Mouse (Mus musculus) right cerebral cortex, postnatal 10 days (tissue): ENCODE data around the gene Kri1.
A peak's percentile ranks its signal among the peaks of the same experiment; 100 is the strongest.
"Not testable (repeated sequence)": the region's sequence is repeated elsewhere in the genome, so short reads cannot be mapped to it uniquely, and the experiment has no call there.

Experiments used
- DNase-seq, 2 experiments: peaks; one replicate each; pipeline ENCODE4 v3.0.0; 2021; ENCODE audit warnings: low spot score in 2 of 2

The Kri1 gene

DNA sequence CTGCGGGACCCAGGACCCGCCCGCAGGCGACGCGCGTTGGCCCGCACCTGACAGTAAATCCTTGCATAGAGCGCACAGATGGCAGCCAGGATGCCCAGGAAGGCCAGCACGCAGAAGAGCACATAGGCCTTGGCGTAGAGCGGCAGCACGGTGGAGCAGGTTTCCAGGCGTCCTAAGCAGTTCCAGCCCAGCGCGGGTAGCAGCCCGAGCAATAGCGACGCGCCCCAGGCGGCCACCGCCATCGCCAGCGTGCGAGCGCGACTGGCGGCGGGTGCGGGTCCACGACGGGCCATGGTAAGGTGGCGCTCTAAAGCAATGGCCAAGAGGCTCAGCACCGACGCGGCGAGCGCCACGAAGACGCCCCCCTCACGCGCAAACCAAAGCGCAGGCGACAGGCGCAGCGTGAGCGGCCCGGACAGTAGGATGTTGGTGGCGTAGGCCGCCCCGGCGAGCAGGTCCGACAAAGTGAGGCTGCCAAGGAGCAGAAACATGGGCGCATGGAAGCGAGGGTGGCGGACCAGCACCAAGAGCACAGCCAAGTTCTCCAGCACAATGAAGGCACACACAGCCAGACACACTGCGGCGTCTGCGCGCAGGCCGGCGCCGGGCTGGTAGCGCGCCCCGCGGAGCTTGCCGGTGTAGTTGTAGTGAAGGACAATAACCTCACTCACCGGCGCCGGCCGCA is 43.2 kb downstream of the Kri1 start:
- peak; percentile 44 for DNase-seq

DNA sequence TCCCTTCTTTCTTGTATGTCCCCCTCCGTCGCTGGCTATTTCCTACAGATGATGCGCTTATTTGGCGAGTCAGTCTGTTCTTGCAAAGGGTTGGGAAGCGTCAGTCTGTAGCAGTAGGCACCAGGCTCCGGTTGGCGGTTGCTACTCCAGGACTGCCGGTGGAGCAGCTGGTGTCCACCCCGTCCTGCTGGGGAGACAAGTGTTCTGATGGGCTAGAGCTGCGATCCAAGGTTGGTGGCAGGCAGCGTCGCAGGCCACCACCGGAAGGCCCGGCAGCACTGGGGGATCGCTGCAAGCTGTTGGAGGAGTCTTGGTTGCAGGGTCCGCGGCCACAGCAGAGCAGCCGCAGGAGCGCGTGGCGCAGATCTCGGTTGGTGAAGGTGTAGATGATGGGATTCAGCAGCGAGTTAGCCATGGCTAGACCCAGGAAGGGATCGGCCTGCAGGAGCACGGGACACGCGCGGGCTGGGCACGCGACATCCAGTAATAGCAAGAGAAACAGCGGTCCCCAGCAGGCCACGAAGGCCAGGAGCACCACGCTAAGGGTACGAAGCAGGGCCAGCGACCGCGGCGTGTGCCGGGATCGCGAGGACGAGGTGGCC is 43.8 kb downstream of the Kri1 start:
- no peak for DNase-seq

DNA sequence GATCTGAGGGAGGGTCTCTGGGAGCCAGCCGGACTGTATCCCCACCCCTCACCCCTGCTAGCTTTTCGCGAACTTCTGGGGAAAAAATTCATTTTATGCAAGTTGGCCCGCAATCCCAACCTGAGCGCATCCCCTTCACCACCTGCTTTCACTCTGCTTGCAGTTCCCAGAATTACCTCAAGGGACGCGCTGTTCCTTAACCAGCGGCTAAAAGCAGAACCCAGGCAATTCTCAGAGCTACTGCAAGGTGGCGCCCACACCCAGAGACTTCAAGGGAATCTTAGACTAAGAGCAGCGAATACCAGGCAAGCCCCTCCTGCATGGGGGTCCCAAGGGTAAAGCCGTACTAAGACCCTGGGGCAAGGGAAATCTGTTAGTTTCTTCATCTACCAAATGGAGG is 46.4 kb downstream of the Kri1 start:
- DNase-seq: peak; percentile 76 to 85

DNA sequence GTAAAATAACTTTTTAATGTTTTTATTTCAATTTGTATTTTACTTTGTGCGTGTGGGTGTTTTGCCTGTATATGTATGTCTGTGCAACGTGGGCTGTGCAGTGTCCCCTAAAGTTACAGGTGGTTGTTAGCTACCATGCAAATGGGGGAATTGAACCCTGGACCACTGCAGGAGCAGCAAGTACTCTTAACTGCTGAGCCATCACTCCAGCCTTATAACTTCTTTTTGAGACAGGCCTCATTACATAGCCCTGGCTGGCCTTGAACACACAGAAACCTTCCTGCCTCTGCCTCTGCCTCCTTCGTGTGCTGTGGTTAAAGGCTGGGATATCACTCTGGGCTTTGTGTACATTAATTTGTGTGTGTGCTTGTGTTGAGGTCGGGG is 48.3 kb downstream of the Kri1 start:
- peak in 1 of 2 experiments; percentile 24 for DNase-seq

DNA sequence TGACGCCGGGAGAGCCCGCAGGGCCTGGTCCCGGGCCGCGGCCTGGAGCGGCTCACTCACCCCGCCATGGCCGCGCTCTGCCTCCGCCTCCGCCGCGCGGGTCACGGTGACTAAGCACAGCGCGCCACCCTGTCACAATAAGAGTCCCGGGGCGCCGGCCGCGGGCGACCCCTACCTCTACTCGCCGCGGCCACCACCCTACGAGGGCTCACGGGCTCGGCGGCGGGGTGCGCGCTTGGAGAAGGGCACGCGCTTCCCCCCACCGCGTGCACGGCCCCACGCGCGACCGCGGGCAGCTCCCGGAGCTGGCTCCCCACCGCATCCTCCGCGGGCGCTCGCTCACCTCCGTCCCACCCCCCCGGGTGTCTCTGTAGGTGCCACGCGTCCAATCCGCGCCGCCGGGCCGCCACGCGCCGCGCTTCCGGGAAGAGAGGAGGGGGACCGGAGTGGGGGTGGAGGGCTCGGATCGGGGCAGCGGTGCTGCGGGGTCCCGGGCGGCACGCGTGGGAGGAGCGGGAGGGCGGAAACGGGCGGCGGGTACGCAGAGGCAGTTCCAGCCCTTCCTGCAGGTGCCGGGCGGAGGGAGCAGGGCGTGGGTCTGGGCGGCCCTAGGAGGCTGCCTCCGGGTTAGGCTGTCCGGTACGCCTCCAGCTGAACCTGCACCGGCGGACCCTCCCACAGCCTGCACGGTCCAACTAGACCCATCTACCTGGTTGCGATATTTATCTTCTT is 48.9 kb downstream of the Kri1 start, which contains the start of gene Keap1:
Gene Keap1 (minus strand): TSS at position 629 of the 732 bp plus-strand sequence.
- DNase-seq: peak; percentile 81 to 82

DNA sequence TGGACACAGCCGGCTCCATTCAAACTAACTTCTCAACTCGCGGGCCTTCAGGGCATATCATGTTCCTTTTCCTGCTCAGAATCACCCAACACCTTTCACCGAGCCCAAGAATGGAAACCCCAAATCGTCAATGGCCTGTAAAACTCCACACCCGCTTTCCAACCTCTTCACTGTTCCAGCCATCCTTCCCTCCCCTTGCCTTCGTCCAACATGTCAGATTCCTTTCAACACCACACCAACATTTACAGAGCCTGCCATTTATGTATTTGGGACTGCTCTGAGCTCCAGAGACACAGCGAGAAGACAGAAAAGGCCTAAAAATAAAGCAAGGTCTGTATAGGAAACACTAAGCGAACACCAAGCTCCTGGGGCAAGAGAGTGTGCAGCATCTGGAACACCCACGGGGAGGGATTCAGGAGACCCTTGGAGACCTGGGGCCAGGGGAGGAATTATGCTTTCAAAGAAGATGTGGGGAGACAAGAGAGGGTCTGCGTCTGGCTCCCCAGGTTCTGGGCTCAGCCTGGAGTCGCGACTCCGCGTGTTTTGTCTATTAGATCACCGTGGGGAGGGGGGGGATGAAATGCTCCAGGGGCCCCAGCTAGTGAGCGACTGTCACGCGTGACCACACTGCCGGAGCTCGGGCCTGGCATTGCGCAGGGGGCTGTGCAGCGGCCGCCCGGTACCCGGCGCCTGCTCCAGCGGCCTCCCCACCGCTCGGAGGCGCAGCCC is 49.6 kb downstream of the Kri1 start:
- DNase-seq: no peak

DNA sequence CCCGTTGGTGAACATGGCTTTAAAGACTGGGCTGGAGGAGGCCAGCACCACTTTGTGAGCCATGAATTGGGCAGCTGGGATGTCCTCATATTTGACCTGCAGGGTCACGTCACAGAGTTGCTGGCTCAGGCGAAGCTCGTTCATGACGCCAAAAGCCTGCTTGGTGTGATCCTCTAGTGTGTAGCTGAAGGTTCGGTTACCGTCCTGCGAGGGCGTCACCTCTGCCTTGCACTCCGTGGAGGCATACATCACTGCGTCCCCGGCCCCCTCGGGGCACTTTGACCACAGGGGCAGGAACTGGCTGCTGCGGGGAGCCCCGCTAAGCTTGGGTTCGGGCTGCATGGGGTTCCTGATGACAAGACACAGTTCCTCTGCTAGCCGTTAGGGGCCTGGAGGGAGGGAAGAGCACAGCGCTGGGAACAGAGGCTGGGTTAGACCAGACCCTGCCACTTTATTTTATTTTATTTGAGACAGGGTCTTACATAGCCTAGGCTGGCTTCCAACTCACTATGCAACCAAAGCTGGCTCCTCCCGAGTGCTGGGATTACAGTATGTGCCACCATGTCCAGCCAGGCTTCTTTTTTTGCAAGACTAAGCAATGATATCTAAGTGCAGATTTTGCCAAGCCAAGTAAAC is 50.3 kb downstream of the Kri1 start:
- peak; percentile 53 to 54 for DNase-seq

DNA sequence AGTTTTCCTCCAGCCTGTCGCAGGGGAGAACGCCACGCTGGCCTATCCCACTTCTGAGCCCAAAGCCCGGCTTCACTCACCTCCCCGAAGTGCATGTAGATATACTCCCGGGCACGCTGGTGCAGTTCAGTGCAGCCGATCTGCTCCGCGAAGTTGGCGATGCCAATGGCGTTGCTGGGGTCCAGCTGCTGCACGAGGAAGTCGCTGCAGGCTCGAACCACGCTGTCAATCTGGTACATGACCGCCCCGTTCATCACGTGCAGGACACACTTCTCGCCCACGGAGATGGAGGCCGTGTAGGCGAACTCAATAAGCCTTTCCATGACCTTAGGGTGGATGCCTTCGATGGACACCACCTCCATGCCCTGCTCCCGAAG is 50.8 kb downstream of the Kri1 start:
- no peak for DNase-seq

DNA sequence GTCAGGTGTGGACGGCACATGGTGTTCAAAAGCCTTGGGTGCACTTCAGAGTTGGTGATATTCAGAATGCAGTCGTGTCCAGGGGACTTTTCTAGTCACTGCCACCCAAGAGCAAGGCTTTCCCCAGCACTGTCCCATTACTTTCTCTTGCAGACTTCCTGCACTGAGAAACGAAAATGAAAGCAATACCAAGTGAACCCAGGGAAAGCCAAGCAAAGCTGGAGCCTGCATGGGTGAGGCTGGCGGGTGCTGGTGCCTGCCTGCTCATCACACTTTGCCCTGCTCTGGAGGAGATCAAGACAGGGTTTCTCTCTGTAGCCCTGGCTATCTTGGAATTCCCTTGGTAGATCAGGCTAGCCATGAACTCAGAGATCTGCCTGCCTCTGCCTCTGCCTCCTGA is 52.4 kb downstream of the Kri1 start:
- no peak for DNase-seq

DNA sequence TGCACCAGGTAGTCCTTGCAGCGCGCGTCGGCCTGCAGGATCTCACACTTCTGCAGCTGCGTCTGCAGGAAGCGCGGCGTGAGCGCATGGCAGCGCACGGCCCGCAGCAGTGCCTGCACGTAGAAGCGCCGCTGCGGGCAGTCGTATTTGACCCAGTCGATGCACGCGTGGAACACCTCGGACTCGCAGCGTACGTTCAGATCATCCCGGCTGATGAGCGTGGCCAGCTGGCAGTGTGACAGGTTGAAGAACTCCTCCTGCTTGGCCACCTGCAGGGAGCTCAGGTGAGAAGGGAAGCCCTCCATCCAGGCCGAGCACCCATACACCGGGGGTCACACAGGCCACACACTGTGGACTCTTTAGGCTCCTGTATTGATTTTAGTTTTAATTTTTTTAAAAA is 54.0 kb downstream of the Kri1 start:
- no peak for DNase-seq

DNA sequence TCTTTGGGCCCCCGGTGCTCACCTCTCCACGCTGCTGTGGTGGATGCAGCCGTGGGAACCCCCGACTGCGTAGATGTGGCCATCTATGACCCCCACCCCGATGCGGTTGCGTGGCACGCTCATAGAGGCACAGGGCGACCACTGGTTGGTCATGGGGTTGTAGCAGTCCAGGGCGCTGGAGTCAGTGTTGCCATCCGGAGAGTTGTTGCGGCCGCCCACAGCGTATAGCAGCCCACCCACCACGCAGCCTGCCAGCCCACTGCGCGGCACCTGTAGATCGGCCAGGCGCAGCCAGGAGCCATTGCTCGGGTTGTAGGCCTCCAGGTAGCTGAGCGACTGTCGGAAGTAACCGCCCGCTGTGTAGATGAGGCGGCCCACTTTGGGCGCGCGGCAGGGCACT is 54.4 kb downstream of the Kri1 start:
- no peak for DNase-seq

DNA sequence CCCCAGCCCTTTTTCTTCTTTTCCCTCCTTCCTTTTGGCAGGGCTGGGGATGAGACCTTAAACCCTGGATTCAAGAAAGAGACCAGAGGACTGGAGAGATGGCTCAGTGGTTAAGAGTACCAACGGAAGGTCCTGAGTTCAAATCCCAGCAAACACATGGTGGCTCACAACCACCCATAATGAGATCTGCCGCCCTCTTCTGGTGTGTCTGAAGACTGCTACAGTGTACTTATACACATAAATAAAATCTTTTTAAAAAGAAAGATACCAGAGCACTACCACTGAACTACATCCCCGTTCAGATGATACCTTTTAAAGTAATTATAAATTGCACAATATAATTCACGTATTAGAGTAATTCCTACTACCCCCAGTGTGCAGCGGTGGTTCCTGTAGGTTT is 54.9 kb downstream of the Kri1 start:
- DNase-seq: no peak

DNA sequence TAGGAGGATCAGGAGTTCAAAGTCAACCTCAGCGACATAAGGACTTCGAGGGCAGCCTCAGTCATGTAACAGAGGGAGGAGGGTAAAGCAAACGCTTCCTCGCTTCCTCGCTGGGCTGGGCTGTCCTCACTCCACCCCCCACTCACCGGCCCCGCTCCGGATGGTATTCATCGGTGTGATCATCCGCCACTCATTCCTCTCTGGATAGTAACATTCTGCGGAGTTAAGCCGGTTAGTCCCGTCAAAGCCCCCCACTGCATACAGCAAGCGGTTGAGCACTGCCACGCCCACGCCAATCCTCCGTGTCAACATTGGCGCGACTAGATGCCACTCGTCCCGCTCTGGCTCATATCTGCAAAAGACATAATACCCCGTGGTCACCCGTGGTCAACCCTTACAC is 56.2 kb downstream of the Kri1 start:
- DNase-seq: no peak

DNA sequence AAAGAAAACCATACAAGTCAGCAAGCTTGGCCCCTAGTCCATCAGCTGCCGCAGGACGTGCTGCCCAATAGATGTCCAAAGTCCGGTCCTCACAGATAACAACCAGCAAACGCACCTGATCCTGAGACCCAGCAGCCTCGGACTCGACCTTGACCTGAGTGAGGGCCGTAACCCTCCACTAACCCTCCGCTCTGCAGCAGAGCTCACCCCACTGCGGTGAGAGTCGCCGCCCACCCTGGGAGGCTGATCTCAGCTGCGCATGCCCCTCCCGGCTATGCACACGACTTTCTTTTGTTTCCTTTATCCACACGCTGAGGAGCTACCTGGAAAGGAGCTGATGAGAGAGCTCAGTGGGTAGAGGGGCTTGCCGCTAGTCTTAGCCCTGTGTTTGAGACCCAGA is 60.4 kb downstream of the Kri1 start:
- no peak for DNase-seq

DNA sequence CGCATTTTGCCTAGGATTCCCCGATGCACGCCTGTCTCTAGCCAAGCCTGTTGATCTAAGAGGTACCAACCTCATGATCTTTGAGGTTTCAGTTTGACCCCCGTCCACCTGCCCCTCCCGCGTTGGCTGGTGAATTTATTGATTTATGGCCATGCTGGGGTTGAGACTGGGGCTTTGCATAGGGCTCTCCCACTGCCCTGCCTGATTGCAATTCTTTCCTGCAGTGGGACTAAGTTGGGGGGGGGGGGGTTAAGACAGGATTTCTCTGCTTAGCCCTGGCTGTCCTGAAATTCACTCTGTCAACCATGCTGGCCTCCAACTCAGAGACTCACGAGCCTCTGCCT is 62.4 kb downstream of the Kri1 start:
- no peak for DNase-seq

DNA sequence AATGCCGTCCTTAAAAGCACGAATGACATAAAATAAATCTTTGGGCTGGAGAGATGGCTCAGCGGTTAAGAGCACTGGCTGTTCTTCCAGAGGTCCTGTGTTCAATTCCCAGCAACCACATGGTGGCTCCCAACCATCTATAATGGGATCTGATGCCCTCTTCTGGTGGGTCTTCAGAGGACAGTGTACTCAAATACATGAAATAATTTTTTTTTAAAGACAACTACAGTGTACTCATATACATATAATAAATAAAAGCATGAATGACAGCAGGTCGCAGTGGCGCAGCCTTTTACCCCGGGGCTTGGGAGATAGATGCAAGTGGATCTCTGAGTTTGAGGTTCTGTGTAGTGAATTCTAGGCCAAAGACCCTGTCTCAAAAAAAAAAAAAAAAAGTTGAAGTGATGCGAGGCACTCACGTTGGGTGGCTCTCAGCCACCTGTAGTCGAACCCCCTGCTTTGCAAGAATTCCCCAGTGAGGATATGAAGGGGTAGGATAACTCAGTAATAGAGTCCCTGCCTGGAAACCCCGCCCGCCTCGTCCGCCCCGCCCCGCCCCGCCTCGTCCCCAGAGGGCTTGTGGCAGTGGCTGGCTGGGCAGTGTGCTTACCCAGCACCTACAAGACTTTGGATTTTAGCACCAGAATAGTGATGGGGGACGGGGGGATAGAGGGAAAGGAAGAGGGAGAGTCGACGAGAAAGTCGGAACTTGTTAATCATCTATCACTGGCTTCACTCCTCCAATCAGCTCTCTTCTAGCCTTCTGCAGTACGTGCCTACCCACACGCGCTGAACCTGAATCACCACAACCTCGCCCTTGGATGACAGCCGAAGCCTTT is 63.0 kb downstream of the Kri1 start:
- no peak for DNase-seq

DNA sequence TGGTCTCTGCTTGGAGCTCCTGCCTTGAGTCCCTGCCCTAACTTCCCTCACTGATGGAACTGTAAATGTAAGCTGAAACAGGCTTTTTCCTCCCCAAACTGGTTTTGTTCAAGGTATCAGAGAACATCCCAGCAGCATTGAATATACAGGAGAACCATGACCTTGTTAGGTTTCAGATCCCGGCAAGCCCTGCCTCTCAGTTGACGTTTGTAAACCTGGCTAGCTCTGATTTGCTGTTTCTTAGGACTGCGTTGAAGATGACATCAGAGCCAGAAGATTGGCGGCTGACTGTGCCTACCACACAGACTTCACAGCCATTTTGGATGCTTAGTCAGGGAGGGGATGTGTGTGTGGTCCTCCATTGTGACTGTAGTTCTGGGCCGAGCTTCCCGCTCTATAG is 63.9 kb downstream of the Kri1 start:
- no peak for DNase-seq

DNA sequence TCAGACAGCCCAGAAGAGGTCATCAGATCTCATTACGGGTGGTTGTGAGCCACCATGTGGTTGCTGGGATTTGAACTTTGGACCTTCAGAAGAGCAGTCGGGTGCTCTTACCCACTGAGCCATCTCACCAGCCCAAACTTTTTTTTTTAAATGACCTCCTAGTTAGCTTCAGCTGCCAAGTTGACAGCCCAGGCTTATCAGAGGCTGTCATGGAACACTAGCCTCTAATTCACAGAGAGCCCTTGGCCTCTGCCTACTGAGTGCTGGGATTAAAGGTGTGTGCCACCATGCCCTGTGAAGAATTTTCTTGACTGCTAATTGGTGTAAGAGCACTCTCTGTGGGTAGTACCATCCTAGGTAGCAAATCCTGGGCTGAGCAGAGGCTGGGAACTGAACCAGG is 64.3 kb downstream of the Kri1 start:
- DNase-seq: not testable (repeated sequence)
